Mouse (Mus musculus): Measurements from ENCODE around the gene Dkkl1.
A peak's percentile ranks its signal among the peaks of the same experiment; 100 is the strongest.

The Dkkl1 gene

GRCm38 (mm10) chr7:45229459-45230203 lies 17.7 kb upstream of the Dkkl1 start:
- DNase-seq (ENCODE audit: low spot score): no peak

- no peak for DNase-seq (ENCODE audit: low spot score)
Observed at GRCm38 (mm10) chr7:45229046-45229445, 17.1 kb upstream of the Dkkl1 start.

DNA sequence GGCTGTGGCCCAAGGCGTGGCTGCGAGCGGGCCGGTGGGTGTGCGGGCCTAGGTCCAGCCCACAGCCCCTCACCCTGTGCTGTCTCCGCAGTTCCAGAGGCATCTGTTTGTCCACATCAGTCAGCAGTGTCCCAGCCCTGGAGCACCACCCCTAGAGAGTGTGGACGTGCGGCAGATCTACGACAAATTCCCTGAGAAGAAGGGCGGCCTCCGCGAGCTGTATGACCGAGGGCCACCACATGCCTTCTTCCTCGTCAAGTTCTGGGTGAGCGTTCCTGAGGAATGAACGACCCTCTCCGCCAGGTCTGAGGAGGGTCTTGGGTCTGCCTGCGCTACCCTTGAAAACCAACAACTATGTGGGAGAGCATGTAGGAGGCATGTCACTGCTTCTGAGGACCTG lies 16.6 kb upstream of the Dkkl1 start:
- no peak for DNase-seq (ENCODE audit: low spot score)

DNA sequence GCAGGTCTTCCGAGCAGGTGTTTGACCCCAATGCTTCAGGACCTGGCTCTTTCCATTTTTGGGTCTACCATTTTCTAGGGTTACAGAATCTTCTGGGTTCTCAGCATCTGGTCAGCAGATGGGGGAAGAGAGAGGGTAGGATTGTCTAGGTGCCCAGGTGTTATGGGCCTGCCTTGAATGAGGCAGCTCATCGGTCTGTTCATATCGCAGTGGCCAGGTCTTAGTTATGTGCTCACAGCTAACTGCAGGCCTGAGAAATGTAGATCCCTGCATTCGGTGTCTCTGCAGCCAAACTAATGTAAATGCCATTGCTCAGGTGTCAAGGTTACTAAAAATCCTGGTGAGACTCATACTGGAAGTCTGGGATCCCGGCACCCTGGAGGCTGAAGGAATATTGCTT lies 14.5 kb upstream of the Dkkl1 start:
- DNase-seq (ENCODE audit: low spot score): no peak

- no peak for DNase-seq (ENCODE audit: low spot score)
Observed at GRCm38 (mm10) chr7:45224826-45225225, 12.9 kb upstream of the Dkkl1 start.

DNA sequence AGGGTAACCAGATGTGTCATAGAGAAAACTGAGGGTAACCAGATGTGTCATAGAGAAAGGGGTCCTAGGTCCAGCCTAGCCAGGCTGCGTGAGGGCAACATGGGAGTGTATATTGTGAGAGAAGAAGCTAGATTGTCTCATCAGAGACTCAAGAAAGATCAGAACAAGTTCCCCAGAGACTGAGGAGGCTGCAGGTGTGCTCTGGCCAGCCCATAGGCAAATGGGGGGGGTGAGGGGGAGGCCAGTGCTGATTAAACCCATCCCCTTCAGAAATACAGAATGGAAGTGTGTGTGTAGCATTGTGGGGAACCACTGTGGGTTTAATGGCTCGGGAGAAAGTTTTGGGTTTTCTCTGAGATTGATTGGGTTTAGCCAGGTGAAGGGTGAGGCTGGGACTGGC lies 9.7 kb upstream of the Dkkl1 start:
- DNase-seq (ENCODE audit: low spot score): no peak

DNA sequence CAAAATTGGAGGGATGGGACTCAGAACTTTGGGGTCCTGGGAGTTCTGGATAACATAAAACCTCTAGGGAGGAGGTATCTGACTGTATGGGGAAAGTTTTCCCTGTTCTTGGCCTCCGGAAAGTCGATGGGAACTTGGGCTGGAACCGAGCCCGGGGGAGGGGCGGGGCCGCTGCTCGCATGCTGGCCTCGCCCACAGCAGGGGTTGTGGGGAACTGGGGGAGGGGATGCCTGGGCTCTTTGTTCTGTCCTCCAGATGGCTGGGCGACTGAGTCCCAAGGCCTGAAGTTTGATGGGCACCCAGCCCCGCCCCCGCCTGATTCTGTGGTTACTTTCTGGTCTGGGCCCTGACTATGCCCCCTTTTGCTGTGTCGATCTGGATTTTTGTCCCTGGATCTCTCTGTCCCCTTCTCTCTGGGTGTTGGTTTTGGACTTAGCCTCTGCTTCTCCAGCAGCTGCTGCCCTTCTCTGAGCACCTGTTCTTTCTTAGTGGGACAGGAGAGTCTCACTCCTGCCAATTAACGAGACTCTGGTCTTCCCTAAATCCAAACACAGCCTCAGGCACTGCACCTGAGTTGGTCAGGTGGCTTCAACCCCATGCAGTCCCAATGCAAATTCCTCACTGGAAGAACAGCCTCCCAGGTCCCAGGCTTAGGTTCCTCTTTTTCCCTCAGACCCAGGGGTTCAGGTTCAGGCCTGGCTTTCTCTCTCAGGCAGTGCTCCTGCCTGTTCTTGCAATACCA lies 4.7 kb upstream of the Dkkl1 start:
- no peak for DNase-seq (ENCODE audit: low spot score)

DNA sequence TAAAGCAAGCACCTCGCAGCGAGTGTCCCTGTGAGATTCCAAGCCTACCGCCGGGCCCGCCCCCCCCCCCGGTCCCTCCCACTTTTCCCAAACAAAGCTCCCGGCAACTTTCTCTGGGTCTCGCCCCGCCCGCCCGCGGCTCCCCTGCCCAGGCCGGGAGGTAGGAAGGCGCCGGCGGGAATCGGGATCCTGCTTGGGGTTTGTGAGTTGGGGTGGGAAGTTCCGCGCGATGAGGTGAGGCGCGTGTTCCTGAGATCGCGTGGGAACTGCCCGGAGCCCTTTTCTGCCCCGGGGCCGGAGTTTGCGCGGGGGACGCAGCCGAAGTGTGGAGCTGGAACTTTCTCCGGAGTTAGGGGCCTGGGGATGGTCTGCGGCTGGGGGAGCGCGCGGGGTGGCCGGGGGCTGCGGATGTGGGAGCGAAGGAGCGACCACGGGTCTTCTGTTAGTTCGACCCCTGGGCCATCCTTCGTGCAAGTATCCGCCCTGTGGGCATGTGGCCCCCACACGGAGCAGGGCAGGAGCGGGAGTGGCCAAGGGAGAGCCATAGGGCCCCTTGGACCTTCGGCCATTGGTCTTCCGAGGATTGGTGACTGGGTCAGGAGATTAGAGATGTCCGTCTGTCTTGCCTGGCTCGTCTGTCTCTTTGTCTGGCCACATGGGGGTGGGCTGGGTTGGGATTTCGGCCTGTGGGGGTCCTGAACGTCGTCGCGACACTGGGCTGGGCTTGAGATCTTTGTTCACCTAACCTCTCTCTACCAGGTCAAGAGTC lies 3.9 kb upstream of the Dkkl1 start, which contains the start of gene Tead2:
Tead2 (plus strand) TSS at position 81 of the 769 bp plus-strand sequence.
- DNase-seq (ENCODE audit: low spot score): no peak

DNA sequence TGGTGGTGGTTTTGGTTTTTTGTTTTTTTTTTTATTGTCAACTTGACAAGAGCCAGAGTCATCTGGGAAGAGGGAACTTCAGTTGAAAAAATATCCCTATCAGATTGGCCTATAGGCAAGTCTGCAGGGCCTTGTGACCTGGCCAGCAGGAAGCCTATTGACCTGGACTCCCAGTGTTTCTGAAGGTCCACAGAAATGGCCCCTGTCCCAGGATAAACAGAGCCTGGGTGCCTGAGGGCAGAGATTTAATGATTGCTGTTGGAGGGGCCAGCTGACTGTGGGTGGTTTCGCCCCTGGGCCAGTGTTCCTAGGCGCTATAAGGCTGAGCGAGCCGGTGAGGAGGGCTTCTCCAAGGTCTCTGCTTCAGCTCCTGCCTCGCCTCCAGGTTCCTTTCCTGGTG lies 1.8 kb upstream of the Dkkl1 start:
- no peak for DNase-seq (ENCODE audit: low spot score)

DNA sequence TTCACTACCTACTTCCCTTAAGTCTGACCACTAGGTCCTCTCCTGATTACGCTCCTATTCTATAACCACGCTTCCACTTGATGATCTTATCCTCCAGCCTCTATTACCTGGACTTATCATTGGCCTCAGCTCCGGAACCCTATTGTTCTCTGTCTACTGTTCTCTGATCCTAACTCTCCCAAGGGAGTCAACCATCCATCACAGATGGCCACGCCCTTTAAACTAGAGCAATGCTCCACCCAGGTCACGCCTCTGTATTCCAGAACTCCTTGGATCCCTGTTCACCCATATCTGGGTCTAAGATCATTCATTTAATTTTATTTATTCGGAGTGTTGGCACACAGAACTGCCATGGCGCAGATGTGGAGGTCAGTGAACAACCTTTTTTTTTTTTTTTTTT lies 409 bp upstream of the Dkkl1 start:
- DNase-seq (ENCODE audit: low spot score): no peak

DNA sequence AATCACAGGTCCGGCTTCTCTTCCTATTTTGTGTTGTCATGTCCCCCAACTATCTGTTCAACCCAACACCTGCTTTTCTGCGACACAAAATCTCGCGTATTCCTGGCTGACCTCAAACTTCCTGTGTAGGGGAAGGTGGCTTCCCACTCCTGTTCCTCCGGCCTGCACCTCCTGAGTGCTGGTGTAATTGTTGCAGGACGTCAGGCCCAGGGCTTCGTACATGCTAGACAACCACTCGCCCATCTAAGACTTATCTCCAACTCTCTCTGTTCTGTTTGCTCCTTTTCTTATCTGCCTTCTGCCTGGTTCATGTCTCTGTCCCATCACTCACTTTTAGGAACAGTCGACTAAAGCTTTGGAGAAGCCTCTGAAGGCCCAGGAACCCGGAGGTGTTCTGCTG lies 877 bp downstream of the Dkkl1 start:
- DNase-seq (ENCODE audit: low spot score): no peak

DNA sequence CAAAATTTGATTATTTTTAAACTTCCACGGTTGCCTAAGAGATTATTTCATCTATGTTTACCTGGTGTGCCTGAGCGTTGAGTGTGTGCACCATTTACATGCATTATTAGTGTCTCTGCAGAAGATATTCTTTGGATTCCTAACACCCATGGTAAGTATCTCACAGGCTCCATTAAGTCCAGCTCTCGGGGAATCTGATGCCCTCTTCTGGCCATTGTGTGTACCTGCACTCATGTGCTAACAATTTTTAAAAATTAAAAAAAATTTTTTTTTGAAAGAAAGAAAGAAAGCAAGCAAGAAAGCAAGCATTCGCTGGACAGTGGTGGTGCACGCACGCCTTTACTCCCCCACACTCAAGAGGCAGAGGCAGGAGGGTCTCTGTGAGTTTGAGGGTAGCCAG lies 3.7 kb downstream of the Dkkl1 start:
- no peak for DNase-seq (ENCODE audit: low spot score)

- peak; percentile 88 for DNase-seq (ENCODE audit: low spot score)
Observed at GRCm38 (mm10) chr7:45204380-45205143, 7.4 kb downstream of the Dkkl1 start, which contains the start of gene Ccdc155. Ccdc155 (minus strand) TSS chr7:45204892.

DNA sequence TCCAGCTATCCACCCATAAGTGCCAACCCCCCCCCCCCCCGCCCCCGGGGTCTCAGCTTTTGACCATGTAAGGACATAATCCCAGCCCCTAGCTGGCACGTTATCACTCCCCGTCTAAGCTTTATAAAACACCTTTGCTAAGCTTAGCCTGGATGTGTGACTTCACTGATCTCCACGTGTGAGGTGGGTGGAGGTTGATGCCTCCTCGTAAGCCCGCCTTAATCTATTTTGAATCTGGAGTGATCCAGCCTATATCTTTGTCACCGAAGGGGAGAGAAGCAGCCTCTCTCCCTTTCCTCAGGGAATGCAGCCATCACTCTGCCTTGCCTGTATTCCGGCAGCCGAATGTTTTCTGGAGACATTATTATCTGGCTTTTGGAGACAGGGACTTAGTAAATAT lies 9.3 kb downstream of the Dkkl1 start:
- DNase-seq (ENCODE audit: low spot score): no peak

- no peak for DNase-seq (ENCODE audit: low spot score)
Observed at GRCm38 (mm10) chr7:45198961-45199360, 13.0 kb downstream of the Dkkl1 start.

DNA sequence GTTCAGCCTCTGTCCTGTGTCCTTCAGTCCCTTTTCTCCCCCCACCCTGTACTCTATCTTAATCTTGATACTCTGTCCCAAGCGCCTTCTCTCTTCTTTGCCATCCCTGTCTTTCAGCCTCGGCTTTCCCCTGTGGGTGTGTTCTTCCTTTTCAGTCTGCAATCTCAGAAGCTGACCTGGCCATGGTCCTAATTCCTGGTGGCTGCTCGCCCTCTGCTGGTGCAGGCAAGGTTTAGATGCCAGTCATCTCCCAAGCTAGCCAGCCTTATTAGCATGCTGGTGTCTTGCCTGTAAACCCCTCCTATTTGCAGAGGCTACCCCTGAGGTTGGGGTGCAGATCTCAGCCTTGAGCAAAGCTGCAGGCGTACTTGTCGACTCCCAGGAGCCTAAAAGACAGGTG lies 13.5 kb downstream of the Dkkl1 start:
- no peak for DNase-seq (ENCODE audit: low spot score)

DNA sequence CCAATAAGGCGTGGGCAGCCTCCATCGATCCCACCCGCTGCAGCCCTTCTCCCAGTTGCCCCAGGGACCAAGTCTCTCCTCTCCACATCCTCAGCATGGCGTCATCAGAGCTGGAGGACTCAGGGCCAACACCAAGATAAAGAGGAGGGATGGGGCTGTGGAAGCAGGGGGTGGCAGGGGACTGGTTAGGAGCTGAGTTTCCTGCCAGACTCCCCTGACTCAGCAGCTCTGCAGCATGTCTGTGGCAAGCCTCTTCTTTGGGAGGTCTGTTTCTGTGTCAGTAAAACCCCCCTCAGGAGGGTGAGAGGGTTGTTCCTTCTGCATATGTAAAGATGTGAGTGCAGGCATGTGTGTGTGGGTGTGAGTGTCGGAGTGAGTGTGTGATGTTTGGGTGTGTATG lies 15.0 kb downstream of the Dkkl1 start:
- DNase-seq (ENCODE audit: low spot score): no peak

DNA sequence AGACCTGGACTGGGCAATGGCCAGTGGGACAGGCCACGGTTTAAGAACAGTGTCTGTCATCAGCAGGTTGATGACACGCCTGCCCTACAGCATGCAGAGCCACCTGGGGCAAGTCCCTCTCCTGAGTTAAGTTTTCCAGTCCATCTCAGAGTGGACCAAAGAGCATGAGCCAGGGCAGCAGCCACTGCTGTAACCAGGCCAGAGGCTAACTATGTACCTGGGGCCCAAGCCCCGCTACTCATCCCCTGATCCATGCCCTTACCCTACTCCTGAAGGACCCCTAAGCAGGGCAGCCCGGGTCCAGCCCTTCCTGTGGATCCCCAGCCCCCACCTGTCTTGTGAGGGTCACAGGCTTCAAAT lies 15.8 kb downstream of the Dkkl1 start:
- DNase-seq (ENCODE audit: low spot score): no peak

- DNase-seq (ENCODE audit: low spot score): no peak
Observed at GRCm38 (mm10) chr7:45195341-45196175, 16.4 kb downstream of the Dkkl1 start.

DNA sequence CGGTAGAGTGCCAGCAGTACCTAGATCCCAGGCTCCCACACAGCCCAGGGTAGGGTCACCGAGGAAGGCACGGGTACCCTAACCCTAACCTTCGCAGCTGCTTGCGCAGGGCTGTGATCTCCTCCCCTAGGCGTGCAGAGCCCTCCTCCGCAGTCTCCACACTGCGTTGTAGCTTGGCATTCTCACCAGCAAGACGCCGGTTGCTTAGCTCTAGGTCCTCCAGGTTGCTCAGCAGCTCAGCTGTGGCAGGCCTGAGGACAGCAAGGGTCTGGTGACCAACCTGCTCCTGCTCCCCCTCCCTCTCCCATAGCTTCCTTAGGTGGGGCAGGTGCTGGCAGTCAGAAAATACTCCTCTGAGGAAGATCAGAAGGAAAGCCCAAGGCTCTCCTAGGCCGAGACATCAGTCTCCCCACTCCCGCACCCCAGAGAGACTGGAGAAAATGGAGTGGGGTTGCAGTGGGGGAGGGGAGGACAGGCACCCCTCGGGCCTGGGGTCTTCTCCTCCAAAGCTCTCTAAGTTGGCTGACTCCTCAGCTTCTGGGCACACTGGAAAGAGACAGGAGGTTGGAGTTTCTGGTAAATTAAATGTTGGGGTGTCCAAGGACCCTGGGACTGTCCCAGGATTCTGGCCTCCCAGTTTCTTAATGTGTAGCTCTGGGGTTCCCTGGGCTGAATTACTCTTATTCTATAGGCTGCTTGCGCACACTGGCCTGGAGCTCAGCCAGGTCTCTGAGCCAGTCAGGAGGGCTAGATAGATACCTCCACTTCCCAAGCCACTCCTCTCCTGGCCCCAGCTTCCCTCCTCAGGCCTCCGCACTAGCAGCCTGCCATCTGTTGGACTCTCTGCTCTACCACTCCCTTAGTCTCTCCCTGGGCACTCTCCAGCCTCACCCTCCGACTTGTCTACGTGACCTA lies 17.8 kb downstream of the Dkkl1 start:
- DNase-seq (ENCODE audit: low spot score): no peak

Measured in c-Kit-positive CD71-positive TER-119-positive erythroid progenitor cells, embryonic 14.5 days (primary cell).